Mouse (Mus musculus) MEL (cell line): ENCODE results near the gene Foxn3. TPM values are rescaled to one million over a fixed set of nuclear protein-coding genes. Genes with fewer than 3 reads are reported as not detected.

ENCODE experiments used
- DNase-seq: peaks from one replicate; pipeline ENCODE4 v3.0.0; 2011; ENCODE audit warnings: low read depth, low spot score
- H3K27ac ChIP-seq: 2 replicates; pipeline ENCODE4 v1.5.1; 2012; ENCODE audit warnings: low read depth, mild to moderate bottlenecking, control low read depth, low read length, moderate library complexity; ENCODE audit not compliant: control insufficient read depth
- H3K27me3 ChIP-seq, 2 experiments: fragments of 150-350 bp in 1 of 2; sonication (generic) in 1 of 2; 2 replicates each; pipeline ENCODE4 v1.6.1; 2012; ENCODE audit warnings: low read length in 2 of 2, mild to moderate bottlenecking in 2 of 2, improper control_type of control experiment in 1 of 2, moderate library complexity in 1 of 2; ENCODE audit not compliant: insufficient read depth in 2 of 2, control insufficient read depth in 1 of 2
- H3K36me3 ChIP-seq, 2 experiments: 2 replicates each; pipeline ENCODE4 v1.6.1; 2012 to 2014; ENCODE audit warnings: low read length in 2 of 2, improper control_type of control experiment in 1 of 2, inconsistent platforms in 1 of 2, mild to moderate bottlenecking in 1 of 2; ENCODE audit not compliant: insufficient read depth in 2 of 2, control insufficient read depth in 1 of 2
- H3K4me1 ChIP-seq, 2 experiments: fragments of 150-350 bp in 1 of 2; sonication (generic) in 1 of 2; 2 replicates each; pipeline ENCODE4 v1.6.1; 2012; ENCODE audit warnings: low read length in 2 of 2, improper control_type of control experiment in 1 of 2, mild to moderate bottlenecking in 1 of 2; ENCODE audit not compliant: insufficient read depth in 2 of 2, control insufficient read depth in 1 of 2
- H3K4me3 ChIP-seq, 2 experiments: fragments of 150-350 bp in 1 of 2; sonication (generic) in 1 of 2; 2 replicates each; pipeline ENCODE4 v1.5.1; 2012; ENCODE audit warnings: low read depth in 2 of 2, low read length in 2 of 2, mild to moderate bottlenecking in 2 of 2, moderate library complexity in 2 of 2, control low read depth in 1 of 2, improper control_type of control experiment in 1 of 2; ENCODE audit not compliant: control insufficient read depth in 1 of 2, insufficient read depth in 1 of 2
- H3K79me2 ChIP-seq: 2 replicates; pipeline ENCODE4 v1.6.1; 2012; ENCODE audit warnings: mild to moderate bottlenecking, low read length, moderate library complexity; ENCODE audit not compliant: control insufficient read depth, poor library complexity, insufficient read depth
- H3K9ac ChIP-seq: 2 replicates; pipeline ENCODE4 v1.6.1; 2012; ENCODE audit warnings: low read depth, mild to moderate bottlenecking, control low read depth, low read length, moderate library complexity; ENCODE audit not compliant: control insufficient read depth, poor library complexity, severe bottlenecking
- H3K9me3 ChIP-seq: fragments of 150-350 bp; sonication (generic); replicated peaks from 2 replicates; pipeline ENCODE4 v1.6.1; 2012; ENCODE audit warnings: mild to moderate bottlenecking, low read length, improper control_type of control experiment, moderate library complexity; ENCODE audit not compliant: insufficient read depth
- E2F4 ChIP-seq: IDR thresholded peaks from 2 replicates; pipeline ENCODE4 v1.6.1; 2011; ENCODE audit warnings: low read depth, low read length, improper control_type of control experiment, borderline replicate concordance
- EP300 ChIP-seq, 2 experiments: IDR thresholded peaks; 2 replicates each; pipeline ENCODE4 v1.6.1; 2011; ENCODE audit warnings: improper control_type of control experiment in 2 of 2, low read length in 2 of 2, low read depth in 1 of 2, mild to moderate bottlenecking in 1 of 2
- GATA1 ChIP-seq: IDR thresholded peaks from 2 replicates; pipeline ENCODE4 v1.6.1; 2011; ENCODE audit warnings: low read depth, low read length, improper control_type of control experiment
- MAX ChIP-seq: IDR thresholded peaks from 2 replicates; pipeline ENCODE4 v1.6.1; 2011; ENCODE audit warnings: low read length, improper control_type of control experiment
- MEF2A ChIP-seq: IDR thresholded peaks from 2 replicates; pipeline ENCODE4 v1.6.1; 2014; ENCODE audit warnings: low read depth, mild to moderate bottlenecking, inconsistent platforms, low read length, improper control_type of control experiment; ENCODE audit not compliant: poor library complexity, insufficient replicate concordance, severe bottlenecking; ENCODE audit errors: extremely low read depth
- MYC ChIP-seq: IDR thresholded peaks from 2 replicates; pipeline ENCODE4 v1.6.1; 2011; ENCODE audit warnings: low read depth, mild to moderate bottlenecking, low read length, improper control_type of control experiment, moderate library complexity
- POLR2A ChIP-seq, 2 experiments: IDR thresholded peaks; 2 replicates each; pipeline ENCODE4 v1.6.1; 2011 to 2012; ENCODE audit warnings: low read length in 2 of 2, mild to moderate bottlenecking in 2 of 2, control low read depth in 1 of 2, improper control_type of control experiment in 1 of 2, low read depth in 1 of 2, moderate library complexity in 1 of 2; ENCODE audit not compliant: control insufficient read depth in 1 of 2, insufficient read depth in 1 of 2, poor library complexity in 1 of 2
- POLR2AphosphoS5 ChIP-seq: IDR thresholded peaks from 2 replicates; pipeline ENCODE4 v1.6.1; 2012; ENCODE audit warnings: low read depth, borderline replicate concordance, mild to moderate bottlenecking, inconsistent platforms, low read length, moderate library complexity, mixed read lengths
- SIN3A ChIP-seq: IDR thresholded peaks from 2 replicates; pipeline ENCODE4 v1.6.1; 2012; ENCODE audit warnings: low read length, improper control_type of control experiment, inconsistent platforms
- TAL1 ChIP-seq: IDR thresholded peaks from 2 replicates; pipeline ENCODE4 v1.6.1; 2012; ENCODE audit warnings: mild to moderate bottlenecking, inconsistent platforms, low read length, moderate library complexity, mixed read lengths
- TBP ChIP-seq: IDR thresholded peaks from 2 replicates; pipeline ENCODE4 v1.8.0; 2011; ENCODE audit warnings: low read depth, low read length, improper control_type of control experiment
- USF1 ChIP-seq: IDR thresholded peaks from 2 replicates; pipeline ENCODE4 v1.6.1; 2014; ENCODE audit warnings: low read depth, mild to moderate bottlenecking, inconsistent platforms, low read length, improper control_type of control experiment, moderate library complexity
- USF2 ChIP-seq, 2 experiments: IDR thresholded peaks; 2 replicates each; pipeline ENCODE4 v1.6.1; 2011 to 2012; ENCODE audit warnings: improper control_type of control experiment in 2 of 2, low read length in 2 of 2, borderline replicate concordance in 1 of 2, inconsistent platforms in 1 of 2, low read depth in 1 of 2, mild to moderate bottlenecking in 1 of 2; ENCODE audit not compliant: insufficient read depth in 1 of 2
- ZC3H11A ChIP-seq: IDR thresholded peaks from 2 replicates; pipeline ENCODE4 v1.6.1; 2012; ENCODE audit warnings: low read depth, mild to moderate bottlenecking, inconsistent platforms, low read length, improper control_type of control experiment
- ZMIZ1 ChIP-seq: IDR thresholded peaks from 2 replicates; pipeline ENCODE4 v1.6.1; 2012; ENCODE audit warnings: low read depth, mild to moderate bottlenecking, inconsistent platforms, low read length, improper control_type of control experiment, moderate library complexity
- polyA plus RNA-seq, 2 experiments: library from polyadenylated mRNA; stranded (reverse) in 1 of 2; unstranded in 1 of 2; fragments of >175 nt in 1 of 2; fragments of >200 nt in 1 of 2; gene quantifications; 2 replicates each; pipeline versions ENCODE4 v1.2.1 to v1.2.4; 2012; ENCODE audit warnings: low replicate concordance in 2 of 2, low read depth in 1 of 2; ENCODE audit not compliant: insufficient read length in 2 of 2, insufficient read depth in 1 of 2, missing spikeins in 1 of 2
- total RNA-seq: library from RNA; depleted of rRNA; stranded (reverse); fragments of 300-350 nt; gene quantifications from 2 replicates; pipeline ENCODE4 v1.2.3, GENCODE M21; 2012

The Foxn3 gene
- total and polyA plus RNA-seq, 3 experiments = 15.5 to 22.8 TPM; not detected in 1

GRCm38 (mm10) chr12:99412034-99412433 lies 151.3 kb downstream of the Foxn3 start:
- DNase-seq = no peak
- Histone ChIP-seq H3K4me3 (no peak overlapping the region), H3K27me3 (no peaks in the 10 kb centered on the region), H3K4me1 (peaks cover 4 to 13% of the 10 kb centered on the region in 2 experiments; a peak in 3 of 4 replicates), H3K36me3 (peaks cover 0 to 14% of the 10 kb centered on the region in 2 experiments; a peak in 2 of 4 replicates), H3K79me2 (no peaks in the 10 kb centered on the region; the same call in 1 of the 2 replicates), H3K9ac (no peak overlapping the region), H3K9me3 (no peaks in the 10 kb centered on the region), H3K27ac (no peak overlapping the region)
- TF ChIP-seq USF2 (IDR thresholded peaks at IDR 0.05; ENCODE audit: borderline replicate concordance in 1 of 2, insufficient read depth in 1 of 2, low read depth in 1 of 2, low read length in 2 of 2) = no peak
- no peak for TF ChIP-seq SIN3A
- TF ChIP-seq MYC = no peak
- no peak for TF ChIP-seq MAX
- no peak for TF ChIP-seq POLR2AphosphoS5
- no peak for TF ChIP-seq MEF2A

GRCm38 (mm10) chr12:99408651-99409050 lies 154.7 kb downstream of the Foxn3 start:
- peak overlapping the region; percentile 0; the same call in 1 of the 2 replicates for H3K27ac ChIP-seq
- peak; percentile 69 for DNase-seq
- H3K9ac ChIP-seq = no peak overlapping the region
- H3K36me3 ChIP-seq = peaks cover 0 to 16% of the 10 kb centered on the region in 2 experiments; a peak in 2 of 4 replicates
- H3K79me2 ChIP-seq = no peaks in the 10 kb centered on the region; the same call in 1 of the 2 replicates
- H3K4me3 ChIP-seq = no peak overlapping the region
- H3K9me3 ChIP-seq = no peaks in the 10 kb centered on the region
- H3K27me3 ChIP-seq = no peaks in the 10 kb centered on the region
- H3K4me1 ChIP-seq = peaks cover 4 to 13% of the 10 kb centered on the region in 2 experiments; a peak in 3 of 4 replicates
- 0 out of 2 replicates have a peak, but pooled peaks have one; percentile 25 for TF ChIP-seq E2F4
- peak in 1 of 2 experiments; percentile 14; a peak in 1 of 4 replicates for TF ChIP-seq EP300 (IDR thresholded peaks at IDR 0.05; ENCODE audit: low read depth in 1 of 2, low read length in 2 of 2)
- no peak for TF ChIP-seq GATA1
- no peak for TF ChIP-seq ZMIZ1
- TF ChIP-seq ZC3H11A = no peak
- TF ChIP-seq POLR2A (IDR thresholded peaks at IDR 0.05; ENCODE audit: control insufficient read depth in 1 of 2, insufficient read depth in 1 of 2, low read depth in 1 of 2, low read length in 2 of 2, poor library complexity in 1 of 2) = no peak
- TF ChIP-seq POLR2AphosphoS5 = no peak
- TF ChIP-seq TBP = no peak
- no peak for TF ChIP-seq USF1
- no peak for TF ChIP-seq TAL1
